Mouse (Mus musculus): ENCODE results near the gene Gramd1c. TPM values are rescaled to one million over a fixed set of nuclear protein-coding genes. Genes with fewer than 3 reads are reported as not detected.

Gramd1c gene
- polyA plus RNA-seq (2015; fragmentation: Nextera tagmentation; extraction: Ambion mirVana) = 2.5 and 3.0 TPM in 2 replicates

DNA sequence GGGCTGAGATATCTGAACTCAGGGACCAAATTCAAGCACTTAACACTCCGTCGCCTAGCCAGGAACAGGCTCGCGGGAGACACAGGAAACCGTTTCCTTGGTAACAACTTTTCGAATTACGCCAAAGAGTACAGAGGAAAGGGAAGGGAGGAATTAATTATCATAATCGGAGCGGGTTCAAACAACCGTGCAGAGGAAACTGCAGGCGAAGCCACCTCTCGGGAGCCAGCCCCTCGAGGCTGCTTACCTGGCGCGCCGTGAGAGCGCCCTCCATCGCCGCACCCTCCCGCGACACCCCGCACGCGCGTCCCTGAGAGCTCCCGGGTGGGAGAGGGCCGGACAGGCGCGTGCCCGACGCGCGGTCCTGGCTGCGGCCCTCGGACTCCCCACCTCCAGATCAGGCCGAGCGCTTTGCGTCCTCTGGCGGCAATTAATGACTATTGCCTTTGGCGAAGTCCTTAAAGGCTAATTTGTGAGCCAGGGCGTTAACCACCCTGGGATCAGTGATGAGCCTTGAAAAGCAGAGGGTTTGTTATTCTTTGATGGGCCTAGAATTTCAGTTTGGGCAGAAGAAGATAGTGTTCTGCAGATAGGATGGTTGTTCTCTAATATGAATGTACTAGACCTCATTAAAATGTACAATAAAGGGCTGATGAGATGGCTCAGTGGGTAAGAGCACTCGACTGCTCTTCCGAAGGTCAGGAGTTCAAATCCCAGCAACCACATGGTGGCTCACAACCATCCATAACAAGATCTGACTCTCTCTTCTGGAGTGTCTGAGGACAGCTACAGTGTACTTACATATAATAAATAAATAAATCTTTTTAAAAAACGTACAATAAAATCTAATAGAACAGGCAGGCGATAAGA is at the start of gene Gramd1c:
Gene Gramd1c, minus strand, starts transcription at position 321 of the 870 bp plus-strand sequence.
- ATAC-seq (replicated peaks) = peak; percentile 94
- Histone ChIP-seq H3K4me3 (peak within 1 kb of the TSS; percentile 66), H3K9ac (peak within 1 kb of the TSS; percentile 62), H3K4me1 (peaks cover 6% of the 10 kb centered on the region), H3K36me3 (replicated peaks) (no peaks in the 10 kb centered on the region), H3K27me3 (replicated peaks) (no peaks in the 10 kb centered on the region), H3K27ac (peak within 1 kb of the TSS; percentile 89), H3K9me3 (no peaks in the 10 kb centered on the region), H3K4me2 (peak within 1 kb of the TSS; percentile 79)
- 6% methylated on average over 45 of the region's 45 CpGs for WGBS

DNA sequence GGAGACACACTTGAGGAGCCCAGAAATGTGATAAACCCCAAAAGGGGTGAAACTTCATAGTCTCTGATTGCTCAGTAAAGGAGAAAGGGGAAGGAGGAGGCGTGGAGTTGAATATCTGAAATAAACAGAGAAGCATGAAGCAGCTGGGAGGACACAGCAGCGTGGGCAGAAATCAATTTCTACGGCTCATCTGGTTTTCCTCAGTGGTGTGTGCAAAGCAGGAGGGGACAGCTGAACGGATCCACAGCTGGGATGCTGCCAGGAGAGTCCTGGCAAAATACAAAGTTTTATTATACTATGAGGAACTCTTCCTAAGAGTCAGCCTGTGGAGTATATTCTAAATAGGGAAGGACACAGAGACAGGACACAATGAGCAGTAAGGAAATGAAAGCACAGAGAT is 45.9 kb upstream of the Gramd1c start:
- H3K27ac ChIP-seq = no peak overlapping the region
- no peaks in the 10 kb centered on the region for H3K9me3 ChIP-seq
- H3K9ac ChIP-seq = no peak overlapping the region
- H3K4me1 ChIP-seq = no peaks in the 10 kb centered on the region
- H3K27me3 ChIP-seq (replicated peaks) = no peaks in the 10 kb centered on the region
- H3K4me2 ChIP-seq = no peak overlapping the region
- ATAC-seq (replicated peaks) = no peak
- H3K4me3 ChIP-seq = no peak overlapping the region
- WGBS = 88% methylated on average over 4 of the region's 4 CpGs
- H3K36me3 ChIP-seq (replicated peaks) = peaks cover 40% of the 10 kb centered on the region

DNA sequence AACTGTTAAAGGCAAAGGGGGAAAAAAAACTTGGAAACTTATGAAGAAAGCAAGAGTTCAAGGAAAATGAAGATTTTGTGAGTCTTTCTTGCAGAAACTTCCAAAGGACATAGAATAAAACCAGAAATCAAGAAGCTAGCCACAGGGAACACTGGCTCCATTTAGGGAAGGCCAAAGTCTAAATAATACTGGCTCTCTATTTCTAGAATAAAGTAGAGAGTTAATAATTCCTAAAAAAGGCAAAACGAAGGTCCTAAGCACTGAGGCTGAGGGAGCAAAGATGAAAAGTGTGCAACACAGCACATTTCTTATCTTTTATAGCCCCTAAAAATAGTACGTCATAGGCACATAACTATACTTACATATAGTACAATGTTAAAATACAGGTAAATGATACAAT is 42.1 kb upstream of the Gramd1c start:
- Histone ChIP-seq H3K4me1 (no peaks in the 10 kb centered on the region), H3K27me3 (replicated peaks) (no peaks in the 10 kb centered on the region), H3K36me3 (replicated peaks) (peaks cover 60% of the 10 kb centered on the region), H3K9me3 (no peaks in the 10 kb centered on the region), H3K27ac (no peak overlapping the region), H3K9ac (no peak overlapping the region), H3K4me2 (no peak overlapping the region), H3K4me3 (no peak overlapping the region)
- WGBS = 98% methylated on average over 2 of the region's 2 CpGs
- no peak for ATAC-seq (replicated peaks)

DNA sequence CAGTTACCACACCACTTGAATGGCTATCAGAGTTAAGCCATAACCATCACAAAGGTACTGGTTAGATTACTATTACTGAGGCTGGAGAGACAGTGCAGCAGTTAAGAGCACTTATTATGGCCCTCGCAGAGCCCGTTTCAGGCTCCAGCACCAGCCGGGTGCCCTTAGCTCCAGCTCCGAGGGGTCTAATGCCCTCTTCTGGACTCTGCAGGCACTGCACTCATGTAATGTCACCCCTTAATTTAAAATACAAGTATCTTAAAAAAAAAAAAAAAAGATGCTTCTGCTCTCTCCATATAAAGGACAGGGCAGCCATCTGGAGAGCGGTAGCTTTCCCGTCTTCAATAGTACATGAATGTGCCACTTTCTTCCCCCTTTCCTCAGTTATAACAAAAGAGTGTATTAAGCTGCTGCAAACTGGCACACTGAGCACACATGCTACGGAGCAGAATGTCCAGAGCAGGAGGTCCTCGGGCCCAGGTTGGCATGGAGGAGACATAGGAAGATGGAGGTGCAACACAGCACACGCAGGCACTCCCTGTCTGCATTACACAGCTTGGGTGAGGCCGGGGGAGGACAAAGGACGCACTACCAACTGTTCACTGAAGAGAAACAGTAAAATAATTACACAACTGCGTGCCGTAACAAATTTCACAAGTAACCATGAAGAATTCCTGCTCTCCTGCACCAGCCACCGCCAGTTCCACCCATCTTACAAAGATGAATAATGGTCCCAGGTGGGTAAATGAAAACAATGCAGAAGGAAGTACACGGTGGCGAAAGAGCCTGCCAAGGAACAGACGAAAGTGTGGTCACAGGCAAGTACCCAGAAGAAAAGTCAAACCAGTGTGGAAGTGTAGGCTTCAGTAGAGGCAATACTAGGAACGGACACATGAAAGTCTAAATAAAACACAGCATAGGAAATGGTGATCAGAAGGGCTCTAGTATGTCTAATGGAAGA is 40.9 kb upstream of the Gramd1c start:
- H3K4me3 ChIP-seq = no peak overlapping the region
- peaks cover 59% of the 10 kb centered on the region for H3K36me3 ChIP-seq (replicated peaks)
- no peaks in the 10 kb centered on the region for H3K4me1 ChIP-seq
- H3K27ac ChIP-seq = no peak overlapping the region
- no peaks in the 10 kb centered on the region for H3K27me3 ChIP-seq (replicated peaks)
- 92% methylated on average over 18 of the region's 18 CpGs for WGBS
- H3K9ac ChIP-seq = no peak overlapping the region
- no peaks in the 10 kb centered on the region for H3K9me3 ChIP-seq
- ATAC-seq (replicated peaks) = no peak
- no peak overlapping the region for H3K4me2 ChIP-seq

DNA sequence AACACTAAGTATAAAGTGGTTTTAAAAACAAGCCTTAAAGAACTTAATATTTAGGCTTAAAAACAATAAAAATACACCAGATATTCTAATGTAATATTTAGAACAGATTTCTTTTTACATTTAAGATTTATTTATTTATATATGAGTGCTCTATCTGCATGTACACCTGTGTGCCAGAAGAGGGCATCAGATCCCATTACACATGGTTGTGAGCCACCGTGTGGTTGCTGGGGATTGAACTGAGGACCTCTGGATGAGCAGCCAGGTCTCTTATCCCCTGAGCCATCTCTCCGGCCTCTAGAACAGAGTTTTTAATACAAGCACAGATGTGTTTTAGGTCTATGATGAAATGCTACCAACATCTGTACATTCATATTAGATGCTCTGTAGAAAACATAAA is 39.8 kb upstream of the Gramd1c start:
- Histone ChIP-seq H3K36me3 (replicated peaks) (peaks cover 59% of the 10 kb centered on the region), H3K4me3 (no peak overlapping the region), H3K4me2 (no peak overlapping the region), H3K4me1 (no peaks in the 10 kb centered on the region), H3K27ac (no peak overlapping the region), H3K27me3 (replicated peaks) (no peaks in the 10 kb centered on the region), H3K9me3 (no peaks in the 10 kb centered on the region), H3K9ac (no peak overlapping the region)
- no peak for ATAC-seq (replicated peaks)
- 92% methylated on average over 2 of the region's 2 CpGs for WGBS

DNA sequence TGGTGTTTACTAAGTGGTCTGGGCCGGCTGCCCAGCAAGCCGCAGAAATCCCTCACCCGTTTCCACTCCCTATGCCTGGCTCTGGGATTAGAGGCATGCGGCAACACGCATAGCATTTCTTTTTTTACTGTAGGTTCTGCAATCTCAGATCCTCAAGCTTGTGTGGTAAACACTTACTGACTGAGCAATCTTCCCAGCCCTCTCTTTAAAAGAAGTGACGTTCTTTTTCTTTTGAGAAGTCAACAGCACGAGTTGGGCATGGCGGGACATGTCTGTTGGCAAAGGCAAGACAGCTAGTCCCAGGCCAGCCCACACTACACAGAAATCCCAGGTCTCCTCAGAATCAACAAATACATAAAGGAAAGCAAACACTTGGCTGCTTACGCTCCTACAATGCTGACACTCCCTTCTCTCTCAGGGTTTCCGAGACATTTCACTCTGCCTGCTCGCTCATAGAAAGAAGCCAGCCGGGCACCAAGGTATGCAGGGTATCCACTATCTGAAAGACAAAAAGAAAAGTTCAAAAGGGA is 38.1 kb upstream of the Gramd1c start:
- H3K4me2 ChIP-seq = no peak overlapping the region
- H3K9me3 ChIP-seq = no peaks in the 10 kb centered on the region
- 92% methylated on average over 12 of the region's 12 CpGs for WGBS
- ATAC-seq (replicated peaks) = no peak
- H3K27me3 ChIP-seq (replicated peaks) = no peaks in the 10 kb centered on the region
- no peaks in the 10 kb centered on the region for H3K4me1 ChIP-seq
- no peak overlapping the region for H3K9ac ChIP-seq
- H3K27ac ChIP-seq = no peak overlapping the region
- no peak overlapping the region for H3K4me3 ChIP-seq
- peaks cover 55% of the 10 kb centered on the region for H3K36me3 ChIP-seq (replicated peaks)

DNA sequence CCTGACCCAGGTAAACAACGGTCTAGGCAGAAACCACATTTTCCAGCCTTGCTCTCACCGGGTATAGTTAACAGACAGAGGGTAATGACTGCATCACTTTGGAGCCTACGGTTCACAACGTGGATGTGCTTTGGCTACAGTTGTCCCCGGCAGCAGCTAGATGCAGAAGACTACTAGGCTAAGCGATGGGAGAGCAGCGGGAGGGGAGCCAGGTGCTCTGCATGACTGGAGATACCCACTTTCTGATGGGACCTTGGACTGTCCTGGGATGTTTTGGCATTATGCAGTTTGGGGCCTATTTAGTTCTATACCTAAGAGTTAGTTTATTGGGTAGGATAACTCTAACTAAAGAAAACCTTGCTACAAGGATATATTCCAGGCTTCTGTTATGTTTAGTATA is 36.2 kb upstream of the Gramd1c start:
- Histone ChIP-seq H3K4me2 (no peak overlapping the region), H3K36me3 (replicated peaks) (peaks cover 66% of the 10 kb centered on the region), H3K27ac (no peak overlapping the region), H3K4me3 (no peak overlapping the region), H3K9me3 (no peaks in the 10 kb centered on the region), H3K4me1 (no peaks in the 10 kb centered on the region), H3K9ac (no peak overlapping the region), H3K27me3 (replicated peaks) (no peaks in the 10 kb centered on the region)
- WGBS = 97% methylated on average over 7 of the region's 7 CpGs
- no peak for ATAC-seq (replicated peaks)

DNA sequence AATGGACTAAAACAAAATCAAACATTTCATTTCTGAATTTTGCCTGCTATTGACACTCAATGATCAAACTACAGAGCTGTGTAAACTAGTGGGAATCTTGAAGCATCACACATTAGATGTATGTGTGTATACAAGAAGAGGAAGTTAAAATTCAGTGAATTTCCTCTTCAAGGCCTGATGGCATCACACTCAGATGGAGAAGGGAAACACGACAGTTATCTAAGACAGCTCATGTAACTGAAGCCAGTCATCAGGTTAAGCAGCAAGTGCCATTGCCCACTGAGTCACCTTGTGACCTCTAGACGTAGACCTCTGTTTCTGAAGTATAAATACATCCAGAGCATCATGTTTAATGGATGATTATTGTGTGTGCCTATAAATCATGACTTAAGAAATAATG is 24.5 kb upstream of the Gramd1c start:
- WGBS = 87% methylated on average over 2 of the region's 2 CpGs
- Histone ChIP-seq H3K4me3 (no peak overlapping the region), H3K4me1 (no peaks in the 10 kb centered on the region), H3K9ac (no peak overlapping the region), H3K27me3 (replicated peaks) (no peaks in the 10 kb centered on the region), H3K9me3 (no peaks in the 10 kb centered on the region), H3K36me3 (replicated peaks) (peaks cover 35% of the 10 kb centered on the region), H3K27ac (no peak overlapping the region), H3K4me2 (no peak overlapping the region)
- no peak for ATAC-seq (replicated peaks)

DNA sequence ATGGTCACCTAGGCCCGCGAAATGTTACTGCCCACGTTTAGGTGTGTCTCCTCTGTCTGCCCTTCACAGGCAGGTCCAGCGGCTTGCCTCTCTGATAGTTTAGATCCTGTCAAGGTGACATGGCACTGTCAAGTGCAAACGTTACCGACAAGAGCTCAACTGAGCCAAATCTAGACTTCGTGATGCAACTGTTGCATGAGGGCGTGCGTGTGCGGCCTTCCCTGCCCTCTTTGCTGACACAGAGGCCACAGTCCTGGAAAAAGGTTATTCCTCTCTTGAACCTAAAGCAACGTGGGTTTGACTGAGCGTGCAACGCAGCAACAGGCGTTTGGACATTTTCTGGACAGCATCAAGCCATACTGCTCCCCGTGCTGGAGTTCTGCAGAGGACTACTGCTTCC is 1.8 kb downstream of the Gramd1c start:
- ATAC-seq (replicated peaks) = no peak
- 94% methylated on average over 15 of the region's 15 CpGs for WGBS
- Histone ChIP-seq H3K9me3 (no peaks in the 10 kb centered on the region), H3K27me3 (replicated peaks) (no peaks in the 10 kb centered on the region), H3K9ac (no peak overlapping the region), H3K4me2 (no peak overlapping the region), H3K4me3 (no peak overlapping the region), H3K4me1 (peaks cover 6% of the 10 kb centered on the region), H3K27ac (no peak overlapping the region), H3K36me3 (replicated peaks) (no peaks in the 10 kb centered on the region)

DNA sequence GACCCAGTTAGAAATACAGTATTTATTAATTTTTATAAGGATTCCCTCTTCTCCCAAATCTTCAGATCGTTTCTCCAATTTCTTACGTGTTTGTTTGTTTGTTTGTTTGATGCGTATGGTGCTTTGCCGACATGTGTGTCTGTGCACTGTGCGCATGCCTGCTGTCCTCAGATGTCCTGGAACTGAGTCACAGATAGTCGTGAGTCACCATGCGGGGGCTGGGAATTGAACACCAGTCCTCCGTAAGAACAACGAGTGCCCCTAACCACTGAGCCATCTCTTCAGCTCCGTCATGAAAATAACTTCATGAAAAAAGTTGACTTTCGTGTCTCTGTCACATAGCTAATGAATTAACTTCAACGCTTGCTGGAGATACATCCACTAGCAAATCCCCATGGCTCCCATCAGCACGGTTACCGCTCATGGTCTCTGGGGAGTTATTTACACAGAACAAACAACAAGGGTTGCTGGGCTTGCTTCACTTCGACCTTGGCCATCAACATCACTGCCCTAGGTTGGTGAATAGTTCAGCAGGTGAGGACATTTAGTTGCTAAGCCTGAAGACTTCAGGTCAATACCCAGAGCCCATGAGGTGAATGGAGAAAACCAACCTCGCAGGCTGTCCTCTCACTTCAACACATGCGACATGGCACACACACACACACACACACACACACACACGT is 2.4 kb downstream of the Gramd1c start:
- Histone ChIP-seq H3K9me3 (no peaks in the 10 kb centered on the region), H3K4me1 (peaks cover 6% of the 10 kb centered on the region), H3K27me3 (replicated peaks) (no peaks in the 10 kb centered on the region), H3K4me2 (no peak overlapping the region), H3K9ac (no peak overlapping the region), H3K27ac (no peak overlapping the region), H3K36me3 (replicated peaks) (no peaks in the 10 kb centered on the region), H3K4me3 (no peak overlapping the region)
- no peak for ATAC-seq (replicated peaks)
- 93% methylated on average over 18 of the region's 18 CpGs for WGBS

DNA sequence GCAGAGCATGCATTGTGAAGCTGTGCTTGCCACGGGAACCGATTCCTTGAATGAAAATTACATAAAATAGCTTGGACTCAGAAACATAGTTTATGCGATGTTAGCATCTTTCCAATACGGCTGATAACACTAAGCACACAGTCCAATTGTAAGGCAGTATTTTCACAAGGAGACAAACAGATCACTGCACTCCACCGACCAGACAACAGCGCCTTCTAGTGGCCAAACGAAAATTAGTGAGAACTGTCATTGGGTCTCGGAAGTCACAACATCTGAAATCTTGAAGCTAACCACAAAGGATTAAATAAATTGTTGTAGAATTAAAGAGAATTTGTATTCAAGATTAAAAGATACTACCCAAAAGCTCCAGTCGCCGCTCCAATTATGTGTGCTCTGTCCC is 4.4 kb downstream of the Gramd1c start:
- no peak for ATAC-seq (replicated peaks)
- H3K27me3 ChIP-seq (replicated peaks) = no peaks in the 10 kb centered on the region
- 23% methylated on average over 10 of the region's 10 CpGs for WGBS

DNA sequence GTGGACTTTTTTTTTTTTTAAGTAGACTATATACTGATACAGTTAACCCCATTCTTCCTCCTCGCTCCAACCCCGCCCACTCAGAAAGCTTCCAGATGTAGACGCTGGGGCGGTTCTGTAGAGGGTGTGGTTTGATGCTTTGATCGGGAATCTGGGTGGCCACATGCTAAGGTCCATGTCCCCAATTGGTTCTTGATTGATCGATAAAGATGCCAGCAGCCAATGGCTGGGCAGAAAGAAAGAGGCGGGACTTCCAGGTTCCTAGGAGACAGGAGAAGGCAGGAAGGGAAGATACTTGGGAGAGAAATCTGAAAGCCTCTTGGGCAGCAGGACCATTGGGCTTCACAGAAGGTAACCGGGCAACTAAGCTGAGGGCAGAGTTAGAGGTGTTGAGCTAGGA is 7.4 kb downstream of the Gramd1c start:
- H3K4me2 ChIP-seq = no peak overlapping the region
- H3K9ac ChIP-seq = no peak overlapping the region
- H3K9me3 ChIP-seq = no peaks in the 10 kb centered on the region
- no peaks in the 10 kb centered on the region for H3K4me1 ChIP-seq
- 60% methylated on average over 8 of the region's 8 CpGs for WGBS
- H3K36me3 ChIP-seq (replicated peaks) = no peaks in the 10 kb centered on the region
- H3K4me3 ChIP-seq = no peak overlapping the region
- no peaks in the 10 kb centered on the region for H3K27me3 ChIP-seq (replicated peaks)
- no peak for ATAC-seq (replicated peaks)
- H3K27ac ChIP-seq = no peak overlapping the region

More for the DNA sequence above, 4.4 kb downstream of the Gramd1c start:
- H3K4me1 ChIP-seq = peaks cover 6% of the 10 kb centered on the region
- H3K36me3 ChIP-seq (replicated peaks) = no peaks in the 10 kb centered on the region
- no peaks in the 10 kb centered on the region for H3K9me3 ChIP-seq
- no peak overlapping the region for H3K9ac ChIP-seq
- H3K4me3 ChIP-seq = no peak overlapping the region
- H3K4me2 ChIP-seq = no peak overlapping the region
- no peak overlapping the region for H3K27ac ChIP-seq
